ENCODE assay signal across 22 mouse cellular contexts in genomic region chr7:51629206-51629605, GRCm38 (mm10). TPM values are rescaled to one million over a fixed set of nuclear protein-coding genes. Genes with fewer than 3 reads are reported as not detected.
DNase-seq lines count a peak whose midpoint lies in the region; ATAC-seq and TF ChIP-seq lines count a peak whose summit lies in the region.
"Had no signal": no experiment of that assay in that cellular context is flagged by ENCODE, and none has a peak within 500 bp of the region (broad histone marks: within the 10 kb centered on the region; RNA-seq: fewer than 3 reads in every experiment).

No protein-coding gene starts in this region.

- H3K36me3 ChIP-seq in hindbrain, embryonic 11.5 days (ENCODE audit: control insufficient read depth, insufficient read depth, low read length) = no peaks in the 10 kb centered on the region
- H3K36me3 ChIP-seq in hindbrain, embryonic 10.5 days = no peaks in the 10 kb centered on the region
- H3K36me3 ChIP-seq in forebrain, postnatal 0 days (ENCODE audit: insufficient read depth) = no peaks in the 10 kb centered on the region
- no peaks in the 10 kb centered on the region for H3K36me3 ChIP-seq in midbrain, embryonic 12.5 days
- no peaks in the 10 kb centered on the region for H3K36me3 ChIP-seq in neural tube, embryonic 15.5 days
- H3K36me3 ChIP-seq: liver, embryonic 13.5 days had no signal

- ATAC-seq in hindbrain, embryonic 11.5 days (ENCODE audit: low FRiP score) = no peak
- no peak for ATAC-seq in forebrain, postnatal 0 days
- ATAC-seq in midbrain, embryonic 12.5 days (ENCODE audit: low FRiP score, low read depth) = no peak
- no peak for ATAC-seq in neural tube, embryonic 15.5 days (ENCODE audit: low FRiP score)
- ATAC-seq: activated CD4-positive, CD25-positive, alpha-beta regulatory T cell, adult 4 months; lung, postnatal 0 days had no signal

- no peak for TF ChIP-seq CTCF in forebrain, postnatal 0 days (IDR thresholded peaks at IDR 0.05; ENCODE audit: low read depth)
- TF ChIP-seq CTCF in lung, adult 2 months (IDR thresholded peaks at IDR 0.05; ENCODE audit: insufficient read depth, low read length) = no peak

- H3K4me2 ChIP-seq in hindbrain, embryonic 11.5 days (replicated peaks; ENCODE audit: low read depth, low read length) = 0 out of 2 replicates have a peak overlapping the region, but pooled peaks have one; percentile 2
- H3K4me2 ChIP-seq in forebrain, postnatal 0 days (ENCODE audit: low read depth) = peak overlapping the region; percentile 21
- H3K4me2 ChIP-seq in midbrain, embryonic 12.5 days (replicated peaks) = peak overlapping the region; percentile 46
- H3K4me2 ChIP-seq in neural tube, embryonic 15.5 days = peak overlapping the region; percentile 55
- H3K4me2 ChIP-seq: heart, embryonic 11.5 days; liver, embryonic 13.5 days had no signal

- TF ChIP-seq POLR2A in lung, adult 2 months (IDR thresholded peaks at IDR 0.05; ENCODE audit: borderline replicate concordance, extremely low read depth, low read depth, low read length) = no peak

- peak; percentile 29 for DNase-seq in hindbrain, embryonic 11.5 days (ENCODE audit: low spot score)
- DNase-seq in hindbrain, embryonic 10.5 days (ENCODE audit: low spot score) = no peak
- peak; percentile 49 for DNase-seq in forebrain, postnatal 0 days
- no peak for DNase-seq in lung, postnatal 25 days (ENCODE audit: low spot score)
- DNase-seq in lung, adult 2 months = no peak
- DNase-seq in cerebellum, adult 8-10 months = no peak
- DNase-seq: cerebellum, adult 11 months; kidney, adult 2 months; kidney, postnatal 4 days; liver, embryonic 13.5 days; thymus, postnatal 36 days had no signal

- H3K4me3 ChIP-seq in hindbrain, embryonic 11.5 days (ENCODE audit: low read depth, low read length) = no peak overlapping the region
- H3K4me3 ChIP-seq in hindbrain, embryonic 10.5 days = no peak overlapping the region
- peak overlapping the region; percentile 8 for H3K4me3 ChIP-seq in forebrain, postnatal 0 days (ENCODE audit: low read depth, low read length)
- H3K4me3 ChIP-seq in midbrain, embryonic 12.5 days = peak overlapping the region; percentile 24
- peak overlapping the region; percentile 32 for H3K4me3 ChIP-seq in neural tube, embryonic 15.5 days (replicated peaks)
- no peak overlapping the region for H3K4me3 ChIP-seq in lung, adult 2 months (replicated peaks; ENCODE audit: extremely low read depth, low read depth, low read length)
- H3K4me3 ChIP-seq: liver, embryonic 13.5 days had no signal

- H3K4me1 ChIP-seq in hindbrain, embryonic 11.5 days (replicated peaks; ENCODE audit: control insufficient read depth, insufficient read depth, low read length) = 0 out of 2 replicates have a peak, but pooled peaks cover 3% of the 10 kb centered on the region
- peaks cover 25% of the 10 kb centered on the region for H3K4me1 ChIP-seq in hindbrain, embryonic 10.5 days (replicated peaks)
- no peaks in the 10 kb centered on the region; the same call in 1 of the 2 replicates for H3K4me1 ChIP-seq in forebrain, postnatal 0 days (ENCODE audit: insufficient read depth)
- peaks cover 27% of the 10 kb centered on the region for H3K4me1 ChIP-seq in midbrain, embryonic 12.5 days
- peaks cover 12% of the 10 kb centered on the region; the same call in 1 of the 2 replicates for H3K4me1 ChIP-seq in neural tube, embryonic 15.5 days
- H3K4me1 ChIP-seq in lung, adult 2 months (ENCODE audit: control insufficient read depth, insufficient read depth, low read length) = no peaks in the 10 kb centered on the region
- H3K4me1 ChIP-seq: liver, embryonic 13.5 days had no signal

- peaks cover 41% of the 10 kb centered on the region for H3K27me3 ChIP-seq in hindbrain, embryonic 11.5 days (ENCODE audit: control insufficient read depth, insufficient read depth, low read length)
- peaks cover 86% of the 10 kb centered on the region for H3K27me3 ChIP-seq in hindbrain, embryonic 10.5 days (ENCODE audit: insufficient read depth, poor library complexity, severe bottlenecking)
- no peaks in the 10 kb centered on the region for H3K27me3 ChIP-seq in forebrain, postnatal 0 days (ENCODE audit: insufficient read depth, low read length)
- H3K27me3 ChIP-seq in midbrain, embryonic 12.5 days = peaks cover 50% of the 10 kb centered on the region
- peaks cover 25% of the 10 kb centered on the region for H3K27me3 ChIP-seq in neural tube, embryonic 15.5 days (replicated peaks)

- H3K9ac ChIP-seq in hindbrain, embryonic 11.5 days (ENCODE audit: low read depth, low read length) = no peak overlapping the region
- 0 out of 2 replicates have a peak overlapping the region, but pooled peaks have one; percentile 0 for H3K9ac ChIP-seq in forebrain, postnatal 0 days
- H3K9ac ChIP-seq in midbrain, embryonic 12.5 days (replicated peaks) = peak overlapping the region; percentile 44
- H3K9ac ChIP-seq in neural tube, embryonic 15.5 days (replicated peaks) = peak overlapping the region; percentile 34
- H3K9ac ChIP-seq: liver, embryonic 13.5 days had no signal

- WGBS in hindbrain, embryonic 11.5 days = 4% methylated on average over 3 of the region's 3 CpGs
- WGBS in hindbrain, embryonic 10.5 days = 2% methylated on average over 3 of the region's 3 CpGs
- WGBS in forebrain, postnatal 0 days = 12% methylated on average over 3 of the region's 3 CpGs
- WGBS in midbrain, embryonic 12.5 days = 4% methylated on average over 3 of the region's 3 CpGs
- 5% methylated on average over 3 of the region's 3 CpGs for WGBS in neural tube, embryonic 15.5 days
- WGBS in lung, adult 2 months = 9% methylated on average over 3 of the region's 3 CpGs

- peak overlapping the region; percentile 40; the same call in 1 of the 2 replicates for H3K27ac ChIP-seq in hindbrain, embryonic 11.5 days (ENCODE audit: low read depth, low read length)
- H3K27ac ChIP-seq in hindbrain, embryonic 10.5 days = no peak overlapping the region
- H3K27ac ChIP-seq in forebrain, postnatal 0 days (ENCODE audit: low read depth, low read length) = peak overlapping the region; percentile 46; the same call in 1 of the 2 replicates
- H3K27ac ChIP-seq in midbrain, embryonic 12.5 days (replicated peaks) = peak overlapping the region; percentile 83
- peak overlapping the region; percentile 79 for H3K27ac ChIP-seq in neural tube, embryonic 15.5 days (replicated peaks)
- H3K27ac ChIP-seq: liver, embryonic 13.5 days had no signal

- H3K9me3 ChIP-seq in hindbrain, embryonic 11.5 days (ENCODE audit: control insufficient read depth, low read length) = no peaks in the 10 kb centered on the region
- H3K9me3 ChIP-seq in hindbrain, embryonic 10.5 days = no peaks in the 10 kb centered on the region
- no peaks in the 10 kb centered on the region for H3K9me3 ChIP-seq in forebrain, postnatal 0 days (ENCODE audit: low read length)
- no peaks in the 10 kb centered on the region for H3K9me3 ChIP-seq in midbrain, embryonic 12.5 days
- no peaks in the 10 kb centered on the region for H3K9me3 ChIP-seq in neural tube, embryonic 15.5 days (replicated peaks)
- H3K9me3 ChIP-seq: liver, embryonic 13.5 days had no signal

RNA-seq across cellular contexts. Expression of gene Slc17a6, which starts 7.4 kb away (rescaled TPM):
- 33.2 and 34.9 TPM in 2 replicates for polyA plus RNA-seq in hindbrain, embryonic 11.5 days (2014; fragmentation: Nextera tagmentation; extraction: Ambion mirVana)
- polyA plus RNA-seq in hindbrain, embryonic 10.5 days (2016; fragmentation: Nextera tagmentation; extraction: Ambion mirVana) = 6.4 and 16.1 TPM in 2 replicates
- total RNA-seq in forebrain, postnatal 0 days (2014; rRNA removed) = 66.2 and 92.0 TPM in 2 replicates
- 27.8 and 54.8 TPM in 2 replicates for polyA plus RNA-seq in forebrain, postnatal 0 days (2015; fragmentation: Nextera tagmentation; extraction: Ambion mirVana)
- 52.6 and 59.0 TPM in 2 replicates for polyA plus RNA-seq in midbrain, embryonic 12.5 days (2016; fragmentation: Nextera tagmentation; extraction: Ambion mirVana)
- polyA plus RNA-seq in neural tube, embryonic 15.5 days (2015; fragmentation: Nextera tagmentation; extraction: Ambion mirVana) = 101 and 115 TPM in 2 replicates
- polyA plus RNA-seq in lung, adult 2 months (2012; rRNA removed) = not detected in 2 replicates
- total RNA-seq: gastrocnemius, postnatal 4 days; hematopoietic stem cell, adult 5-6 weeks; megakaryocyte-erythroid progenitor cell, adult 5-6 weeks; neutrophil, adult 5-6 weeks had no signal
- polyA plus RNA-seq: activated CD4-positive, CD25-positive, alpha-beta regulatory T cell, adult 4 months; heart, embryonic 11.5 days; kidney, adult 2 months; limb, embryonic 11.5 days; lung, postnatal 0 days; spleen, adult 2 months had no signal

Comparison
In these comparisons a context has a peak if more than half of its experiments do, and no peak if none do; other contexts are left out.
1. DNase-seq: peak in hindbrain, embryonic 11.5 days (single experiment) and forebrain, postnatal 0 days (single experiment); none in hindbrain, embryonic 10.5 days (single experiment), lung, postnatal 25 days (single experiment), lung, adult 2 months (single experiment) and cerebellum, adult 8-10 months (single experiment).
2. H3K4me2 ChIP-seq: peak in every context shown above with its lines; median percentile 55 in neural tube, embryonic 15.5 days; 46 in midbrain, embryonic 12.5 days; 21 in forebrain, postnatal 0 days; 2 in hindbrain, embryonic 11.5 days.
3. H3K4me3 ChIP-seq: peak in forebrain, postnatal 0 days (single experiment), midbrain, embryonic 12.5 days (single experiment) and neural tube, embryonic 15.5 days (single experiment); none in hindbrain, embryonic 11.5 days (single experiment), hindbrain, embryonic 10.5 days (single experiment) and lung, adult 2 months (single experiment).